Mouse (Mus musculus) midbrain, embryonic 13.5 days (tissue): ENCODE measurements around the gene Klf4. TPM values are rescaled to one million over a fixed set of nuclear protein-coding genes. Genes with fewer than 3 reads are reported as not detected.

Experiments
- ATAC-seq: fragments of 200-750 bp; cut with Nextera tagmentation; 2 replicates; pipeline ENCODE4 v1.8.0; 2017; ENCODE audit warnings: mild to moderate bottlenecking, moderate TSS enrichment, moderate library complexity
- H3K27ac ChIP-seq: fragments of 300-500 bp; sonication (generic); 2 replicates; pipeline ENCODE4 v1.5.1; 2015; ENCODE audit warnings: inconsistent platforms, mild to moderate bottlenecking, moderate library complexity
- H3K27me3 ChIP-seq: fragments of 300-500 bp; sonication (generic); 2 replicates; pipeline ENCODE4 v1.6.1; 2015; ENCODE audit warnings: mild to moderate bottlenecking, inconsistent platforms
- H3K36me3 ChIP-seq: fragments of 300-500 bp; sonication (generic); 2 replicates; pipeline ENCODE4 v1.6.1; 2015; ENCODE audit warnings: mild to moderate bottlenecking, inconsistent platforms
- H3K4me1 ChIP-seq: fragments of 300-500 bp; sonication (generic); replicated peaks from 2 replicates; pipeline ENCODE4 v1.6.1; 2015; ENCODE audit warnings: inconsistent platforms
- H3K4me2 ChIP-seq: fragments of 300-500 bp; sonication (generic); replicated peaks from 2 replicates; pipeline ENCODE4 v1.6.1; 2015; ENCODE audit warnings: moderate library complexity, mild to moderate bottlenecking, inconsistent platforms
- H3K4me3 ChIP-seq: fragments of 300-500 bp; sonication (generic); replicated peaks from 2 replicates; pipeline ENCODE4 v1.5.1; 2015; ENCODE audit warnings: mild to moderate bottlenecking, inconsistent platforms
- H3K9ac ChIP-seq: fragments of 300-500 bp; sonication (generic); replicated peaks from 2 replicates; pipeline ENCODE4 v1.6.1; 2015; ENCODE audit warnings: mild to moderate bottlenecking, inconsistent platforms
- H3K9me3 ChIP-seq: fragments of 300-500 bp; sonication (generic); 2 replicates; pipeline ENCODE4 v1.6.1; 2016; ENCODE audit warnings: mild to moderate bottlenecking, inconsistent platforms
- WGBS: fragments of 180-500 bp; shearing (Covaris S2); methylation state at CpG from one replicate; pipeline ENCODE4 v1.1.7; 2015; 5-methylcytosine and 5-hydroxymethylcytosine counted together
- polyA plus RNA-seq: library from polyadenylated mRNA; unstranded; fragments of >200 nt; fragmentation: Nextera tagmentation; extraction: Ambion mirVana; gene quantifications from 2 replicates; pipeline ENCODE4 v1.2.1, GENCODE M21; 2015

Gene Klf4
- polyA plus RNA-seq, 1 experiment from 2014 or later: 2.1 TPM

GRCm38 (mm10) chr4:55534510-55534909 is 2.2 kb upstream of the Klf4 start:
- H3K9me3 ChIP-seq: no peaks in the 10 kb centered on the region
- no peak for ATAC-seq
- no peak overlapping the region for H3K4me2 ChIP-seq
- 80% methylated on average over 4 of the region's 4 CpGs for WGBS
- H3K4me1 ChIP-seq: peaks cover 30% of the 10 kb centered on the region
- no peak overlapping the region for H3K4me3 ChIP-seq
- peaks cover 62% of the 10 kb centered on the region for H3K27me3 ChIP-seq
- H3K36me3 ChIP-seq: no peaks in the 10 kb centered on the region
- no peak overlapping the region for H3K27ac ChIP-seq
- H3K9ac ChIP-seq: no peak overlapping the region

- ATAC-seq: no peak
- H3K9ac ChIP-seq: peak overlapping the region; percentile 79
- H3K4me1 ChIP-seq: peaks cover 30% of the 10 kb centered on the region
- no peak overlapping the region for H3K27ac ChIP-seq
- no peaks in the 10 kb centered on the region for H3K36me3 ChIP-seq
- peaks cover 66% of the 10 kb centered on the region for H3K27me3 ChIP-seq
- peak overlapping the region; percentile 91 for H3K4me2 ChIP-seq
- WGBS: 2% methylated on average over 23 of the region's 23 CpGs
- H3K4me3 ChIP-seq: peak overlapping the region; percentile 60
- H3K9me3 ChIP-seq: no peaks in the 10 kb centered on the region
Observed at GRCm38 (mm10) chr4:55533803-55534254, 1.6 kb upstream of the Klf4 start.

- peak overlapping the region; percentile 91 for H3K4me2 ChIP-seq
- peak; percentile 3; the same call in 1 of the 2 replicates for ATAC-seq
- H3K27me3 ChIP-seq: peaks cover 66% of the 10 kb centered on the region
- peak overlapping the region; percentile 79 for H3K9ac ChIP-seq
- no peaks in the 10 kb centered on the region for H3K9me3 ChIP-seq
- H3K36me3 ChIP-seq: no peaks in the 10 kb centered on the region
- H3K4me1 ChIP-seq: peaks cover 30% of the 10 kb centered on the region
- H3K4me3 ChIP-seq: peak overlapping the region; percentile 60
- WGBS: under 1% methylated on average over 21 of the region's 21 CpGs
- peak overlapping the region; percentile 81 for H3K27ac ChIP-seq
Observed at GRCm38 (mm10) chr4:55533196-55533802, 1.0 kb upstream of the Klf4 start.

GRCm38 (mm10) chr4:55531856-55532406 is 335 bp downstream of the Klf4 start:
- Histone ChIP-seq H3K4me2 (peak overlapping the region; percentile 91), H3K4me3 (peak overlapping the region; percentile 60), H3K36me3 (no peaks in the 10 kb centered on the region), H3K4me1 (peaks cover 30% of the 10 kb centered on the region), H3K9ac (peak overlapping the region; percentile 55; the same call in 1 of the 2 replicates), H3K27ac (no peak overlapping the region), H3K27me3 (peaks cover 67% of the 10 kb centered on the region), H3K9me3 (no peaks in the 10 kb centered on the region)
- ATAC-seq: no peak; the same call in 1 of the 2 replicates
- 1% methylated on average over 39 of the region's 42 CpGs for WGBS

- Histone ChIP-seq H3K36me3 (no peaks in the 10 kb centered on the region), H3K4me3 (peak overlapping the region; percentile 60), H3K9ac (peak overlapping the region; percentile 64), H3K27ac (no peak overlapping the region), H3K4me2 (peak overlapping the region; percentile 91), H3K9me3 (no peaks in the 10 kb centered on the region), H3K4me1 (peaks cover 30% of the 10 kb centered on the region), H3K27me3 (peaks cover 60% of the 10 kb centered on the region)
- 3% methylated on average over 56 of the region's 56 CpGs for WGBS
- ATAC-seq: no peak
Observed at GRCm38 (mm10) chr4:55531096-55531855, 990 bp downstream of the Klf4 start.

GRCm38 (mm10) chr4:55530731-55531095 is 1.6 kb downstream of the Klf4 start:
- Histone ChIP-seq H3K4me3 (peak overlapping the region; percentile 60), H3K36me3 (no peaks in the 10 kb centered on the region), H3K27me3 (peaks cover 55% of the 10 kb centered on the region), H3K4me1 (peaks cover 30% of the 10 kb centered on the region), H3K9me3 (no peaks in the 10 kb centered on the region), H3K27ac (no peak overlapping the region), H3K9ac (peak overlapping the region; percentile 64), H3K4me2 (peak overlapping the region; percentile 91)
- no peak for ATAC-seq
- 0% methylated on average over 20 of the region's 20 CpGs for WGBS

- peak overlapping the region; percentile 91 for H3K4me2 ChIP-seq
- H3K27ac ChIP-seq: no peak overlapping the region
- no peaks in the 10 kb centered on the region for H3K36me3 ChIP-seq
- H3K9me3 ChIP-seq: no peaks in the 10 kb centered on the region
- H3K9ac ChIP-seq: peak overlapping the region; percentile 64
- H3K4me3 ChIP-seq: peak overlapping the region; percentile 60
- H3K4me1 ChIP-seq: peaks cover 30% of the 10 kb centered on the region
- 0% methylated on average over 27 of the region's 27 CpGs for WGBS
- peaks cover 51% of the 10 kb centered on the region for H3K27me3 ChIP-seq
- peak; percentile 37 for ATAC-seq
Observed at GRCm38 (mm10) chr4:55530236-55530635, 2.0 kb downstream of the Klf4 start.

GRCm38 (mm10) chr4:55528404-55528803 is 3.9 kb downstream of the Klf4 start:
- peaks cover 33% of the 10 kb centered on the region for H3K27me3 ChIP-seq
- H3K9ac ChIP-seq: no peak overlapping the region
- ATAC-seq: no peak
- H3K4me2 ChIP-seq: no peak overlapping the region
- H3K4me1 ChIP-seq: peaks cover 23% of the 10 kb centered on the region
- no peak overlapping the region for H3K4me3 ChIP-seq
- H3K36me3 ChIP-seq: no peaks in the 10 kb centered on the region
- no peaks in the 10 kb centered on the region for H3K9me3 ChIP-seq
- H3K27ac ChIP-seq: no peak overlapping the region
- 86% methylated on average over 4 of the region's 4 CpGs for WGBS

- 82% methylated on average over 12 of the region's 12 CpGs for WGBS
- Histone ChIP-seq H3K27me3 (peaks cover 33% of the 10 kb centered on the region), H3K4me3 (no peak overlapping the region), H3K27ac (no peak overlapping the region), H3K4me1 (peaks cover 21% of the 10 kb centered on the region), H3K36me3 (no peaks in the 10 kb centered on the region), H3K9ac (no peak overlapping the region), H3K4me2 (no peak overlapping the region), H3K9me3 (no peaks in the 10 kb centered on the region)
- ATAC-seq: no peak
Observed at GRCm38 (mm10) chr4:55527931-55528330, 4.3 kb downstream of the Klf4 start.

GRCm38 (mm10) chr4:55526247-55527115 is 5.8 kb downstream of the Klf4 start:
- no peak overlapping the region for H3K9ac ChIP-seq
- no peak overlapping the region for H3K27ac ChIP-seq
- H3K4me3 ChIP-seq: no peak overlapping the region
- no peaks in the 10 kb centered on the region for H3K36me3 ChIP-seq
- no peak for ATAC-seq
- no peak overlapping the region for H3K4me2 ChIP-seq
- H3K4me1 ChIP-seq: peaks cover 18% of the 10 kb centered on the region
- no peaks in the 10 kb centered on the region for H3K9me3 ChIP-seq
- 76% methylated on average over 5 of the region's 5 CpGs for WGBS
- peaks cover 25% of the 10 kb centered on the region for H3K27me3 ChIP-seq

GRCm38 (mm10) chr4:55523921-55524320 is 8.3 kb downstream of the Klf4 start:
- no peaks in the 10 kb centered on the region for H3K9me3 ChIP-seq
- H3K27ac ChIP-seq: no peak overlapping the region
- H3K4me1 ChIP-seq: peaks cover 6% of the 10 kb centered on the region
- no peak for ATAC-seq
- no peak overlapping the region for H3K9ac ChIP-seq
- no peak overlapping the region for H3K4me3 ChIP-seq
- no peaks in the 10 kb centered on the region for H3K36me3 ChIP-seq
- no peak overlapping the region for H3K4me2 ChIP-seq
- 0 out of 2 replicates have a peak, but pooled peaks cover 3% of the 10 kb centered on the region for H3K27me3 ChIP-seq
- 77% methylated on average over 4 of the region's 4 CpGs for WGBS
